Mouse (Mus musculus): ENCODE results near the gene Ccdc194.

- TF ChIP-seq CTCF (IDR thresholded peaks at IDR 0.05; ENCODE audit: borderline replicate concordance, control insufficient read depth, extremely low read depth, insufficient read depth, low read length, poor library complexity) = no peak
- TF ChIP-seq POLR2A (IDR thresholded peaks at IDR 0.05; ENCODE audit: control insufficient read depth, extremely low read depth, insufficient read depth, low read length, poor library complexity) = no peak
These were observed 41.6 kb downstream of the Ccdc194 start for GRCm38 (mm10) chr8:71483932-71484331.

All from thymus, adult 2 months (tissue).